Mouse (Mus musculus): Measurements from ENCODE around the gene Mcpt2. TPM values are rescaled to one million over a fixed set of nuclear protein-coding genes. Genes with fewer than 3 reads are reported as not detected.
"Not testable (repeated sequence)": the region's sequence is repeated elsewhere in the genome, so short reads cannot be mapped to it uniquely, and the experiment has no call there.

The Mcpt2 gene
- not detected in 2 replicates for total RNA-seq (2014; fragmentation: Nextera tagmentation)
- 1.1 and 2.4 TPM in 2 replicates for total RNA-seq (2017)
- 0.06 TPM in 1 of 2 replicates, not detected in the other for polyA plus RNA-seq (2012)

DNA sequence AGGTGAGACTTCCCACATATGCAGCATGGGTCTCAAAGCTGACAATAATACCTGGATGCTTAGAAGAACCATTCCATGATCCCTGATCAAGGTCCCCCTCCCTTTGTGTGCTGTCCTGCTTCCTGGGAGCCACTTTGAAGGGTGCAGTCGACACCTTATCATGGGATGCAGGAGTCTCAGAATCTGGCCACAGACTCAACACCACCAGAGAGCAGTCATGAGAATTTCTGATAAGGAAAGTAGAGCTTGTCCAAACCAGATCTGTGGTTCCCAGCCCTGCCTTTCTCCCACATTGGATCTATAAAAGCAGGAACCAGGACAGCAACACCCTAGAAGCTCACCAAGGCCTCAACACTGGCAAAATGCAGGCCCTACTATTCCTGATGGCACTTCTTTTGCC is at the start of gene Mcpt2:
Mcpt2 (plus strand) TSS at position 250 of the 400 bp plus-strand sequence.
- not testable (repeated sequence) for H3K36me3 ChIP-seq (replicated peaks); H3K9me3 ChIP-seq (replicated peaks); H3K4me3 ChIP-seq (ENCODE audit: low read depth, low read length); DNase-seq (ENCODE audit: low spot score); ATAC-seq (ENCODE audit: extremely low read depth, insufficient number of reproducible peaks, low FRiP score, poor library complexity, severe bottlenecking)
- Histone ChIP-seq H3K4me1 (ENCODE audit: insufficient read depth, low read depth, low read length) (peaks cover 23% of the 10 kb centered on the region), H3K27me3 (ENCODE audit: insufficient read depth, low read length) (peaks cover 31% of the 10 kb centered on the region)
- TF ChIP-seq TAL1 (conservative IDR thresholded peaks at IDR 0.05; ENCODE audit: low read depth, low read length) = peak; percentile 58

DNA sequence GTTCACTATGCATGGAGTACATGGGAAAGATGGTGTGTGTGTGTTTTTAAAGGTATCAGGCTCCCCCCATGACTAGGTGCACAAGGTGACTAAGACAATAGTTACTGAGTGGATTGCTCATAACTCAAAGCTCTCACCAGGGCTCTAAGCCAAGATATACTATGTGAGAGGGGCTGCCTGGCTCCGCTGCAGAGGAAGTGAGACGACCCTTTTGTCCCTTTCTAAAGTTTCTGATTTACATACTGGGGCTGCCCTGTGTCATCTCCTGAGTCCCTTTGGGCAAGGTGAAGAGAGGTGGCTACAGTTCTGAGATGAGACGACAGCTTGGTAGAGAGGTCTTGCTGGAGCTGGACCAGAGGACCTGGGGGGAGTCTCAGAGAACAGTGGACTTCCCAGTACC is 28.7 kb upstream of the Mcpt2 start:
- Histone ChIP-seq H3K4me1 (ENCODE audit: insufficient read depth, low read depth, low read length) (peaks cover 46% of the 10 kb centered on the region), H3K36me3 (replicated peaks) (no peaks in the 10 kb centered on the region), H3K4me3 (ENCODE audit: low read depth, low read length) (no peak overlapping the region), H3K27me3 (ENCODE audit: insufficient read depth, low read length) (peaks cover 2% of the 10 kb centered on the region; the same call in 1 of the 2 replicates), H3K9me3 (replicated peaks) (no peaks in the 10 kb centered on the region)
- no peak for ATAC-seq (ENCODE audit: extremely low read depth, insufficient number of reproducible peaks, low FRiP score, poor library complexity, severe bottlenecking)
- TF ChIP-seq GATA1 (IDR thresholded peaks at IDR 0.05; ENCODE audit: borderline replicate concordance, low read length) = no peak
- TF ChIP-seq CTCF (IDR thresholded peaks at IDR 0.05; ENCODE audit: low read depth, low read length) = no peak
- no peak for TF ChIP-seq TAL1 (conservative IDR thresholded peaks at IDR 0.05; ENCODE audit: low read depth, low read length)
- no peak for TF ChIP-seq POLR2AphosphoS5 (IDR thresholded peaks at IDR 0.05; ENCODE audit: insufficient replicate concordance, low read depth, low read length)
- no peak for TF ChIP-seq GATA2 (IDR thresholded peaks at IDR 0.05; ENCODE audit: borderline replicate concordance, low read depth, low read length)
- no peak for DNase-seq (ENCODE audit: low spot score)

DNA sequence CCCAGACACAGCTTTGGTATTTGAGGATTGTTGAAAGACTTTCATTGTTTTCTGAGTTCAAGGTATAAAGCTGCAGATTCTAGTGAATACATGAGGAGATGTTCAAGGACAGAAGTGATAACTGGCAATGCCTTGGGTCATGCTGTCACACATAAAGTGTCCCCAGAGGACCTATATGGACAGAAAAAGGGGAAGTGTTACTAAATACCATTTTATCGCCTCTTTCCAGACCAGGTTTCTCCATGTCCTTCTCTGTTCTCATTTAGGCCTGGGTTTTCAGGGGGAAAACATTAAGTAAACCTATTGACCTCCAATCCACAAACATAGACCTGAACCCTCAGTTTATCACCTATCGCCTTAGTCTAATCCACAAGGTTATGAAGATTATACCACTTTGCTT is 27.9 kb upstream of the Mcpt2 start:
- DNase-seq (ENCODE audit: low spot score) (peak; percentile 40), ATAC-seq (ENCODE audit: extremely low read depth, insufficient number of reproducible peaks, low FRiP score, poor library complexity, severe bottlenecking) (peak; percentile 69; the same call in 1 of the 2 replicates)
- H3K36me3 ChIP-seq (replicated peaks) = no peaks in the 10 kb centered on the region
- peaks cover 53% of the 10 kb centered on the region for H3K4me1 ChIP-seq (ENCODE audit: insufficient read depth, low read depth, low read length)
- no peaks in the 10 kb centered on the region for H3K27me3 ChIP-seq (ENCODE audit: insufficient read depth, low read length)
- no peaks in the 10 kb centered on the region for H3K9me3 ChIP-seq (replicated peaks)
- TF ChIP-seq GATA2 (IDR thresholded peaks at IDR 0.05; ENCODE audit: borderline replicate concordance, low read depth, low read length) = no peak
- TF ChIP-seq TAL1 (conservative IDR thresholded peaks at IDR 0.05; ENCODE audit: low read depth, low read length) = peak; percentile 59
- no peak overlapping the region for H3K4me3 ChIP-seq (ENCODE audit: low read depth, low read length)

DNA sequence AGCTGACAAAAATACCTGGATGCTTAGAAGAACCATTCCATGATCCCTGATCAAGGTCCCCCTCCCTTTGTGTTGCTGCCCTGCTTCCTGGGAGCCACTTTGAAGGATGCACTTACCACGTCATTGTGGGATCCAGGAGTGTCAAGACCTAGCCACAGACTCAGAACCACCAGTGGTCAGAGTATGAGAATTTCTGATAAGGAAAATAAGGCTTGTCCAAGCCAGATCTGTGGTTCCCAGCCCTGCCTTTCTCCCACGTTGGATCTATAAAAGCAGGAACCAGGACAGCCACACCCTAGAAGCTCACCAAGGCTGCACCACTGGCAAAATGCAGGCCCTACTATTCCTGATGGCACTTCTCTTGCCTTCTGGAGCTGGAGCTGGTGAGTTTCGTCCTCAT is 24.2 kb upstream of the Mcpt2 start, which contains the start of gene Mcpt1:
Mcpt1 (plus strand) TSS at position 301 of the 400 bp plus-strand sequence.
- ATAC-seq (ENCODE audit: extremely low read depth, insufficient number of reproducible peaks, low FRiP score, poor library complexity, severe bottlenecking); H3K36me3 ChIP-seq (replicated peaks); H3K9me3 ChIP-seq (replicated peaks); H3K4me3 ChIP-seq (ENCODE audit: low read depth, low read length); H3K27me3 ChIP-seq (ENCODE audit: insufficient read depth, low read length); DNase-seq (ENCODE audit: low spot score): not testable (repeated sequence)
- H3K4me1 ChIP-seq (ENCODE audit: insufficient read depth, low read depth, low read length) = peaks cover 81% of the 10 kb centered on the region

DNA sequence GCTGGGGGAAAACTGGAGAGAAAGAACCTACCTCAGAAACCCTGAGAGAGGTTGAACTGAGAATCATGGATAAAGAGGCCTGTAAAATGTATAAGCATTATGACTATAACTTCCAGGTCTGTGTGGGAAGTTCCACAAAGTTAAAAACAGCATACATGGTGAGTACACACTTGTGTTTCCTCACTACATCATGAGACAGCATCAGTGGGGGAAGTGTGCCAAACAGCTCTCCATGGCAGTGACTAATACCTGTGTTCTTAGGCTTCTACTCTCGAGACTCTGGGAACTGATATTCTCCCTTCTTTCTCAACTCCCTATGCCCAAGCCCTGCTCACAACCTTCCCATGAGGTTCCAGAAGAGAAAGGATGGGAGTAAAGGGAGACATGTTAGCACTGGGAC is 22.4 kb upstream of the Mcpt2 start:
- TF ChIP-seq GATA2 (IDR thresholded peaks at IDR 0.05; ENCODE audit: borderline replicate concordance, low read depth, low read length) (no peak), TAL1 (conservative IDR thresholded peaks at IDR 0.05; ENCODE audit: low read depth, low read length) (no peak), GATA1 (IDR thresholded peaks at IDR 0.05; ENCODE audit: borderline replicate concordance, low read length) (no peak), CTCF (IDR thresholded peaks at IDR 0.05; ENCODE audit: low read depth, low read length) (no peak), POLR2AphosphoS5 (IDR thresholded peaks at IDR 0.05; ENCODE audit: insufficient replicate concordance, low read depth, low read length) (no peak)

DNA sequence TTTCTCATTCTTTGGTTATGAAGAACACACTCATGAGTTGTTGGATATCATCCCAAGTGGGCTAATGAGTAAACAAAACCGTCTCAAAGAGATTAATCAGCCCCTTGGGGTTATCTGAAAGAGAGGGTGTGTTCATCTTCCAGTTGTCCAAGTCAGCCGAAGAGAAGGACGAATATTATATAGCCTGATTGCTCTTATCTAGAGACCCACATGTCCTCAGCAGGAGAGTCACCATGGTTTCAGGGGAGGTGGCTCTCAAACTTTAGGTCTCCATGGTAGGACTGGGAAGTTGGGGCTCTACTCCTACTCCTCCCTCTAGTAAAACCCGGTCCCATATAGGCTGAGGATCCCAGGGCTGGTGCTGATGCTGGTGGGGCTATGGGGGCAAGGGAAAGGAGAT is 20.5 kb upstream of the Mcpt2 start:
- not testable (repeated sequence) for H3K27me3 ChIP-seq (ENCODE audit: insufficient read depth, low read length); H3K9me3 ChIP-seq (replicated peaks); H3K36me3 ChIP-seq (replicated peaks); H3K4me3 ChIP-seq (ENCODE audit: low read depth, low read length)
- H3K4me1 ChIP-seq (ENCODE audit: insufficient read depth, low read depth, low read length) = peaks cover 68% of the 10 kb centered on the region
- ATAC-seq (ENCODE audit: extremely low read depth, insufficient number of reproducible peaks, low FRiP score, poor library complexity, severe bottlenecking) = peak; percentile 93
- DNase-seq (ENCODE audit: low spot score) = peak; percentile 53
- TF ChIP-seq TAL1 (conservative IDR thresholded peaks at IDR 0.05; ENCODE audit: low read depth, low read length) = peak; percentile 79

More for the DNA sequence above, 22.4 kb upstream of the Mcpt2 start:
- Histone ChIP-seq H3K4me3 (ENCODE audit: low read depth, low read length) (no peak overlapping the region), H3K36me3 (replicated peaks) (no peaks in the 10 kb centered on the region), H3K4me1 (ENCODE audit: insufficient read depth, low read depth, low read length) (peaks cover 64% of the 10 kb centered on the region), H3K9me3 (replicated peaks) (no peaks in the 10 kb centered on the region), H3K27me3 (ENCODE audit: insufficient read depth, low read length) (no peaks in the 10 kb centered on the region)
- no peak for ATAC-seq (ENCODE audit: extremely low read depth, insufficient number of reproducible peaks, low FRiP score, poor library complexity, severe bottlenecking)
- DNase-seq (ENCODE audit: low spot score) = no peak

DNA sequence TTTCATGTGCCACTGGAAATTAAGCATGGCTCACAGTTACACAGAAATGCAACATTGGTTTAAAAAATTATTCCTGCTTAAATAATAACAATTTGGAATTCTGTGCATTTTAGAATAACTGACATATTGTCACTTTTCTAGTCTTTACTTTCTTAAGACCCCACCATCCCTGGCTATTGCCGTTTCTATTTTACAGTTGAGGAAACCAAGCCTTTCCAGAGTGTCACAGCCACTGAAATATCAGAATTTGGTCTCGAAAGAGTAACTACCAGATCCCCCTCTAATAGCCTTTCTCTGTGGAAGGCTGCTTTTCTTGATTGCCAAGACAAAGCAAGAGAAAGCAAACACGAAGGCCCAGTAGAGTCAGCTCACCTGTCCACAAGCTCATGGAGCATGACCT is 11.4 kb upstream of the Mcpt2 start, which contains the start of gene Mcpt9:
Mcpt9 (minus strand) TSS at position 101 of the 400 bp plus-strand sequence.
- not testable (repeated sequence) for ATAC-seq (ENCODE audit: extremely low read depth, insufficient number of reproducible peaks, low FRiP score, poor library complexity, severe bottlenecking); H3K27me3 ChIP-seq (ENCODE audit: insufficient read depth, low read length); H3K36me3 ChIP-seq (replicated peaks); DNase-seq (ENCODE audit: low spot score); H3K9me3 ChIP-seq (replicated peaks); H3K4me3 ChIP-seq (ENCODE audit: low read depth, low read length)
- H3K4me1 ChIP-seq (ENCODE audit: insufficient read depth, low read depth, low read length) = peaks cover 35% of the 10 kb centered on the region
